Mouse (Mus musculus) bone marrow, adult 2 months (tissue): ENCODE results near the gene Pde4dip.

Experiments
- CTCF ChIP-seq: fragments of 200-500 bp; IDR thresholded peaks from 2 replicates; pipeline ENCODE4 v1.5.1; 2011; ENCODE audit warnings: low read length, control low read depth; ENCODE audit not compliant: control insufficient read depth, insufficient read depth
- POLR2A ChIP-seq: fragments of 200-500 bp; IDR thresholded peaks from 2 replicates; pipeline ENCODE4 v1.6.1; 2011; ENCODE audit warnings: low read depth, mild to moderate bottlenecking, control low read depth, low read length, borderline replicate concordance; ENCODE audit not compliant: control insufficient read depth

GRCm38 (mm10) chr3:97665525-97665924 lies 223.0 kb downstream of the Pde4dip start:
- TF ChIP-seq CTCF (no peak), POLR2A (no peak)
